Mouse (Mus musculus) MEL (cell line): ENCODE measurements around the gene Slc35c2. TPM values are rescaled to one million over a fixed set of nuclear protein-coding genes. Genes with fewer than 3 reads are reported as not detected.

ENCODE experiments used
- DNase-seq: peaks from one replicate; pipeline ENCODE4 v3.0.0; 2011; ENCODE audit warnings: low read depth, low spot score
- H3K27ac ChIP-seq: 2 replicates; pipeline ENCODE4 v1.5.1; 2012; ENCODE audit warnings: low read depth, mild to moderate bottlenecking, control low read depth, low read length, moderate library complexity; ENCODE audit not compliant: control insufficient read depth
- H3K27me3 ChIP-seq, 2 experiments: fragments of 150-350 bp in 1 of 2; sonication (generic) in 1 of 2; 2 replicates each; pipeline ENCODE4 v1.6.1; 2012; ENCODE audit warnings: low read length in 2 of 2, mild to moderate bottlenecking in 2 of 2, improper control_type of control experiment in 1 of 2, moderate library complexity in 1 of 2; ENCODE audit not compliant: insufficient read depth in 2 of 2, control insufficient read depth in 1 of 2
- H3K36me3 ChIP-seq, 2 experiments: 2 replicates each; pipeline ENCODE4 v1.6.1; 2012 to 2014; ENCODE audit warnings: low read length in 2 of 2, improper control_type of control experiment in 1 of 2, inconsistent platforms in 1 of 2, mild to moderate bottlenecking in 1 of 2; ENCODE audit not compliant: insufficient read depth in 2 of 2, control insufficient read depth in 1 of 2
- H3K4me1 ChIP-seq, 2 experiments: fragments of 150-350 bp in 1 of 2; sonication (generic) in 1 of 2; 2 replicates each; pipeline ENCODE4 v1.6.1; 2012; ENCODE audit warnings: low read length in 2 of 2, improper control_type of control experiment in 1 of 2, mild to moderate bottlenecking in 1 of 2; ENCODE audit not compliant: insufficient read depth in 2 of 2, control insufficient read depth in 1 of 2
- H3K4me3 ChIP-seq, 2 experiments: fragments of 150-350 bp in 1 of 2; sonication (generic) in 1 of 2; 2 replicates each; pipeline ENCODE4 v1.5.1; 2012; ENCODE audit warnings: low read depth in 2 of 2, low read length in 2 of 2, mild to moderate bottlenecking in 2 of 2, moderate library complexity in 2 of 2, control low read depth in 1 of 2, improper control_type of control experiment in 1 of 2; ENCODE audit not compliant: control insufficient read depth in 1 of 2, insufficient read depth in 1 of 2
- H3K79me2 ChIP-seq: 2 replicates; pipeline ENCODE4 v1.6.1; 2012; ENCODE audit warnings: mild to moderate bottlenecking, low read length, moderate library complexity; ENCODE audit not compliant: control insufficient read depth, poor library complexity, insufficient read depth
- H3K9ac ChIP-seq: 2 replicates; pipeline ENCODE4 v1.6.1; 2012; ENCODE audit warnings: low read depth, mild to moderate bottlenecking, control low read depth, low read length, moderate library complexity; ENCODE audit not compliant: control insufficient read depth, poor library complexity, severe bottlenecking
- H3K9me3 ChIP-seq: fragments of 150-350 bp; sonication (generic); replicated peaks from 2 replicates; pipeline ENCODE4 v1.6.1; 2012; ENCODE audit warnings: mild to moderate bottlenecking, low read length, improper control_type of control experiment, moderate library complexity; ENCODE audit not compliant: insufficient read depth
- BHLHE40 ChIP-seq: IDR thresholded peaks from 2 replicates; pipeline ENCODE4 v1.6.1; 2012; ENCODE audit warnings: low read depth, mild to moderate bottlenecking, inconsistent platforms, low read length, improper control_type of control experiment, borderline replicate concordance
- CHD1 ChIP-seq: IDR thresholded peaks from 2 replicates; pipeline ENCODE4 v1.6.1; 2012; ENCODE audit warnings: low read depth, mild to moderate bottlenecking, inconsistent platforms, low read length, improper control_type of control experiment
- CHD2 ChIP-seq: IDR thresholded peaks from 2 replicates; pipeline ENCODE4 v1.6.1; 2011; ENCODE audit warnings: low read length, improper control_type of control experiment
- E2F4 ChIP-seq: IDR thresholded peaks from 2 replicates; pipeline ENCODE4 v1.6.1; 2011; ENCODE audit warnings: low read depth, low read length, improper control_type of control experiment, borderline replicate concordance
- EP300 ChIP-seq, 2 experiments: IDR thresholded peaks; 2 replicates each; pipeline ENCODE4 v1.6.1; 2011; ENCODE audit warnings: improper control_type of control experiment in 2 of 2, low read length in 2 of 2, low read depth in 1 of 2, mild to moderate bottlenecking in 1 of 2
- ETS1 ChIP-seq: IDR thresholded peaks from 2 replicates; pipeline ENCODE4 v1.6.1; 2012; ENCODE audit warnings: low read depth, mild to moderate bottlenecking, inconsistent platforms, low read length, improper control_type of control experiment, moderate library complexity
- GABPA ChIP-seq: IDR thresholded peaks from 2 replicates; pipeline ENCODE4 v1.6.1; 2012; ENCODE audit warnings: low read depth, mild to moderate bottlenecking, inconsistent platforms, low read length, improper control_type of control experiment, moderate library complexity
- GATA1 ChIP-seq: IDR thresholded peaks from 2 replicates; pipeline ENCODE4 v1.6.1; 2011; ENCODE audit warnings: low read depth, low read length, improper control_type of control experiment
- KAT2A ChIP-seq: conservative IDR thresholded peaks from 2 replicates; pipeline ENCODE4 v1.6.1; 2012; ENCODE audit warnings: low read depth, low read length, improper control_type of control experiment, inconsistent platforms
- MAFK ChIP-seq: IDR thresholded peaks from 2 replicates; pipeline ENCODE4 v1.6.1; 2011; ENCODE audit warnings: low read depth, mild to moderate bottlenecking, low read length, improper control_type of control experiment, borderline replicate concordance
- MAX ChIP-seq: IDR thresholded peaks from 2 replicates; pipeline ENCODE4 v1.6.1; 2011; ENCODE audit warnings: low read length, improper control_type of control experiment
- MAZ ChIP-seq: IDR thresholded peaks from 2 replicates; pipeline ENCODE4 v1.6.1; 2012; ENCODE audit warnings: low read depth, mild to moderate bottlenecking, inconsistent platforms, low read length, improper control_type of control experiment
- MXI1 ChIP-seq: IDR thresholded peaks from 2 replicates; pipeline ENCODE4 v1.6.1; 2011; ENCODE audit warnings: mild to moderate bottlenecking, low read depth, low read length, improper control_type of control experiment
- MYB ChIP-seq: IDR thresholded peaks from 2 replicates; pipeline ENCODE4 v1.6.1; 2011; ENCODE audit warnings: mild to moderate bottlenecking, low read depth, low read length, improper control_type of control experiment
- NELFE ChIP-seq: IDR thresholded peaks from 2 replicates; pipeline ENCODE4 v1.6.1; 2011; ENCODE audit warnings: low read depth, low read length, improper control_type of control experiment
- NRF1 ChIP-seq: IDR thresholded peaks from 2 replicates; pipeline ENCODE4 v1.6.1; 2014; ENCODE audit warnings: low read depth, mild to moderate bottlenecking, inconsistent platforms, low read length, improper control_type of control experiment, moderate library complexity; ENCODE audit not compliant: poor library complexity, insufficient read depth, severe bottlenecking
- RCOR1 ChIP-seq: IDR thresholded peaks from 2 replicates; pipeline ENCODE4 v1.6.1; 2012; ENCODE audit warnings: low read depth, mild to moderate bottlenecking, inconsistent platforms, low read length, improper control_type of control experiment
- SIN3A ChIP-seq: IDR thresholded peaks from 2 replicates; pipeline ENCODE4 v1.6.1; 2012; ENCODE audit warnings: low read length, improper control_type of control experiment, inconsistent platforms
- SMC3 ChIP-seq: IDR thresholded peaks from 2 replicates; pipeline ENCODE4 v1.6.1; 2011; ENCODE audit warnings: low read depth, low read length, improper control_type of control experiment
- TAL1 ChIP-seq: IDR thresholded peaks from 2 replicates; pipeline ENCODE4 v1.6.1; 2012; ENCODE audit warnings: mild to moderate bottlenecking, inconsistent platforms, low read length, moderate library complexity, mixed read lengths
- TBP ChIP-seq: IDR thresholded peaks from 2 replicates; pipeline ENCODE4 v1.8.0; 2011; ENCODE audit warnings: low read depth, low read length, improper control_type of control experiment
- TCF12 ChIP-seq: IDR thresholded peaks from 2 replicates; pipeline ENCODE4 v1.6.1; 2014; ENCODE audit warnings: low read depth, mild to moderate bottlenecking, inconsistent platforms, low read length, improper control_type of control experiment, moderate library complexity
- ZC3H11A ChIP-seq: IDR thresholded peaks from 2 replicates; pipeline ENCODE4 v1.6.1; 2012; ENCODE audit warnings: low read depth, mild to moderate bottlenecking, inconsistent platforms, low read length, improper control_type of control experiment
- ZMIZ1 ChIP-seq: IDR thresholded peaks from 2 replicates; pipeline ENCODE4 v1.6.1; 2012; ENCODE audit warnings: low read depth, mild to moderate bottlenecking, inconsistent platforms, low read length, improper control_type of control experiment, moderate library complexity
- polyA plus RNA-seq, 2 experiments: library from polyadenylated mRNA; stranded (reverse) in 1 of 2; unstranded in 1 of 2; fragments of >175 nt in 1 of 2; fragments of >200 nt in 1 of 2; gene quantifications; 2 replicates each; pipeline versions ENCODE4 v1.2.1 to v1.2.4; 2012; ENCODE audit warnings: low replicate concordance in 2 of 2, low read depth in 1 of 2; ENCODE audit not compliant: insufficient read length in 2 of 2, insufficient read depth in 1 of 2, missing spikeins in 1 of 2
- total RNA-seq: library from RNA; depleted of rRNA; stranded (reverse); fragments of 300-350 nt; gene quantifications from 2 replicates; pipeline ENCODE4 v1.2.3, GENCODE M21; 2012

Slc35c2 gene
- total and polyA plus RNA-seq, 3 experiments = 64.9 to 121 TPM; not detected in 1

DNA sequence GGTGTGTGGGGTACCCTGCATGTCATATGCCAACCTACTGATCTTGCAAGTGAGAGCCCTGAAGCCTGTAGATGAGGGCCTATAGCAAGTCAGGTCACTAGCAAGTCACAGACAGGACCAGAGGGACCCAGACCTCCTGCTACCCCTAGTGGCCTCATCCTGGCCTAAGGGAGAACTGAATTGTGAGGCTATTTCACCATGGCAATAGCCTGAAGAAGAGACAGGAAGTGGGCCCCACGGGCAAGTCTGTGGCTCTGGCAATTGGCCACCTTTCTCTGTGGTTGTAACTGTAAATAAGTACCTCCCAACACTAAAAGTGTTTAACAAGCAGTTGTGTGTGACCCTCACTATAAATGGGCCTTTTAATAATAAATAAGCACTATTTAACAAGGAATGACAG is 36.8 kb downstream of the Slc35c2 start:
- DNase-seq = peak; percentile 62
- Histone ChIP-seq H3K9ac (no peak overlapping the region), H3K9me3 (no peaks in the 10 kb centered on the region), H3K36me3 (peaks cover 0 to 5% of the 10 kb centered on the region in 2 experiments; a peak in 2 of 4 replicates), H3K27me3 (no peaks in the 10 kb centered on the region), H3K4me3 (no peak overlapping the region), H3K27ac (peak overlapping the region; percentile 36), H3K79me2 (no peaks in the 10 kb centered on the region), H3K4me1 (peaks cover 0 to 16% of the 10 kb centered on the region in 2 experiments; a peak in 2 of 4 replicates)
- TF ChIP-seq TAL1 = no peak
- peak in 1 of 2 experiments; percentile 55; a peak in 2 of 4 replicates for TF ChIP-seq EP300 (IDR thresholded peaks at IDR 0.05; ENCODE audit: low read depth in 1 of 2, low read length in 2 of 2)

DNA sequence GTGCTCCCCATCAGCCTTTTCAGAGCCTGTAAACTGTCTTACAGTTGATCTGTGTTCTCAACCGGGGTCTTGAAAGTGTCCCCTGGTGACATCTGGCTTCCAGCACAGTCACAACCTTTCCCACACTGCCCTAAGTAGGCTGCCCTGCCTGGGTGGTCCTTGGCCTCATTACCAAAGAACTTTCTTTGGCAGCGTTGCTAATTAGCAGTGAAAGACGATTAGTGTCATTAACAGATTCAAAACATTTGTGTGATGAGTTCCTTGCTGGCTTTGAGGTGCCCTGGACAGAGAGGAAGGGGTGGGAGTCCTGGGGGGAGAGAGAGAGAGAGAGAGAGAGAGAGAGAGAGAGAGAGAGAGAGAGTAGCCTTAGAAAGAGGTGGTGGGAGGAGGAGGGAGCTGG is 38.7 kb downstream of the Slc35c2 start:
- TF ChIP-seq NELFE (no peak), KAT2A (no peak), MAFK (no peak), GABPA (no peak), MYB (no peak), NRF1 (no peak), GATA1 (no peak), TBP (no peak), SIN3A (no peak), ZMIZ1 (no peak), CHD2 (no peak), ZC3H11A (no peak), TAL1 (no peak), BHLHE40 (no peak), SMC3 (no peak)
- TF ChIP-seq, all 39 proteins: peak for 0
- Histone ChIP-seq H3K27ac (no peak overlapping the region), H3K4me1 (peaks cover 0 to 16% of the 10 kb centered on the region in 2 experiments; a peak in 2 of 4 replicates), H3K9me3 (no peaks in the 10 kb centered on the region), H3K4me3 (no peak overlapping the region), H3K27me3 (no peaks in the 10 kb centered on the region), H3K9ac (no peak overlapping the region), H3K79me2 (no peaks in the 10 kb centered on the region), H3K36me3 (peaks cover 0 to 5% of the 10 kb centered on the region in 2 experiments; a peak in 2 of 4 replicates)
- no peak for DNase-seq

DNA sequence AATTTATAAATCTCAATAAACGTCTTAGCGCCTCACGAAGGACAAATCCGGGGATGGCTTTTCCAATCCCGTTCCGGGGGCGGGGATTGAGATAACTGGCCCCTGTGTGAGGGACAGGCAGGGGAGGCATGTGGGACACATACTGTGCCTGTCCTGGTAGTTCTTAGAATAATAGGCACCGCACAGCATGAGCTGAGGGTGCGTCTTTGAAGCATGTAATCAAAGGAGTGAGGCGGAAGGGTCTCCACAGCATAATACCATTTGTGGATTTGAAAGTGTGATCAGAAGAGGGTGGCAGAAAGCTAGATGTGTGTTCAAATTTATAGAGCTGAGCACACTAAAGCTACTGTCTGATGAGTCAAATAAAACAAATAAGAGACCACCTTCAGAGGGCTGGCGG is 41.3 kb downstream of the Slc35c2 start:
- Histone ChIP-seq H3K36me3 (peaks cover 0 to 5% of the 10 kb centered on the region in 2 experiments; a peak in 2 of 4 replicates), H3K27ac (no peak overlapping the region), H3K9me3 (no peaks in the 10 kb centered on the region), H3K4me1 (peaks cover 0 to 16% of the 10 kb centered on the region in 2 experiments; a peak in 2 of 4 replicates), H3K27me3 (no peaks in the 10 kb centered on the region), H3K9ac (no peak overlapping the region), H3K4me3 (no peak overlapping the region), H3K79me2 (no peaks in the 10 kb centered on the region)
- TF ChIP-seq MAFK (no peak), MXI1 (no peak), MYB (no peak), TCF12 (no peak), SMC3 (no peak), RCOR1 (no peak), NRF1 (no peak), CHD2 (no peak), ETS1 (no peak), ZC3H11A (no peak), MAZ (no peak), E2F4 (no peak), TAL1 (no peak), MAX (no peak), CHD1 (no peak), KAT2A (no peak)
- no peak for DNase-seq
